ENCODE assay signal across 30 mouse cellular contexts in the genomic region with DNA sequence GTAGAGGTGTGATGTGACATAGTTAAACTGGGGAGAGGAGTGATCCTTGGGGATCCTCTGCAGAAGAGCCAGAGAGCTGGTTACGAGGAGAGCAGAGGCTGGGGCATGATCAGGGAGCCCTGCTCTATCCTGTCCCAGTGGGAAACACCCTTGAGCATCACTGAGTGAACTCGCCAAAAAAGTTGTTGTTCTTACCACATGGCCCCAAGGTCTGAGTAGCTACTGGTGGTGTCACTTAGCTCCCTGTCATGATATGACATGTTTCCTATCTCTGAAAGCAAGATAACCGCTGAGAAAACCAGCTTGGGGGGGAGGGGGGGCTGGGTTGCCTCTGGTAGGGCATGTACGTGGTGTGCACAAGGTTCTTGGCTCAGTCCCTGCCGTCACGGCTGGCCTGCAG.
DNase-seq lines count a peak whose midpoint lies in the region; ATAC-seq and TF ChIP-seq lines count a peak whose summit lies in the region.
"Had no signal": no experiment of that assay in that cellular context is flagged by ENCODE, and none has a peak within 500 bp of the region (broad histone marks: within the 10 kb centered on the region; RNA-seq: fewer than 3 reads in every experiment).

No protein-coding gene starts in this region.

- no peak overlapping the region for H3K27ac ChIP-seq in heart, postnatal 0 days (ENCODE audit: low read depth)
- no peak overlapping the region for H3K27ac ChIP-seq in heart, embryonic 10.5 days
- H3K27ac ChIP-seq: embryonic facial prominence, embryonic 10.5 days; embryonic facial prominence, embryonic 13.5 days; forebrain, embryonic 12.5 days; forebrain, embryonic 15.5 days; heart, adult 2 months; heart, embryonic 15.5 days; hindbrain, embryonic 10.5 days; hindbrain, embryonic 13.5 days; intestine, embryonic 15.5 days had no signal

- no peak for TF ChIP-seq CTCF in heart, postnatal 0 days (IDR thresholded peaks at IDR 0.05; ENCODE audit: low read depth)

- 30% methylated on average over 6 of the region's 6 CpGs for WGBS in heart, postnatal 0 days
- 49% methylated on average over 6 of the region's 6 CpGs for WGBS in heart, embryonic 10.5 days

- no peaks in the 10 kb centered on the region for H3K9me3 ChIP-seq in heart, postnatal 0 days (replicated peaks; ENCODE audit: control insufficient read depth, low read length)
- H3K9me3 ChIP-seq in heart, embryonic 10.5 days: no peaks in the 10 kb centered on the region
- H3K9me3 ChIP-seq: embryonic facial prominence, embryonic 10.5 days; embryonic facial prominence, embryonic 13.5 days; forebrain, embryonic 12.5 days; forebrain, embryonic 15.5 days; G1E; heart, embryonic 15.5 days; hindbrain, embryonic 10.5 days; hindbrain, embryonic 13.5 days; intestine, embryonic 15.5 days had no signal

- no peak overlapping the region for H3K4me2 ChIP-seq in heart, postnatal 0 days (ENCODE audit: low read depth, low read length)
- H3K4me2 ChIP-seq: embryonic facial prominence, embryonic 13.5 days; forebrain, embryonic 12.5 days; forebrain, embryonic 15.5 days; heart, embryonic 11.5 days; heart, embryonic 15.5 days; hindbrain, embryonic 13.5 days; intestine, embryonic 15.5 days had no signal

- peaks cover 65% of the 10 kb centered on the region for H3K36me3 ChIP-seq in heart, postnatal 0 days (replicated peaks; ENCODE audit: control insufficient read depth, insufficient read depth, low read length)
- peaks cover 90% of the 10 kb centered on the region for H3K36me3 ChIP-seq in heart, embryonic 10.5 days
- H3K36me3 ChIP-seq: G1E had no signal

- no peak for TF ChIP-seq EP300 in heart, postnatal 0 days (IDR thresholded peaks at IDR 0.05; ENCODE audit: low read depth)

- DNase-seq in cerebellum, adult 9-10 months: peak; percentile 38
- DNase-seq in cerebellum, adult 11-12 months: no peak
- peak; percentile 8 for DNase-seq in heart, postnatal 0 days (ENCODE audit: low spot score)
- DNase-seq in heart, embryonic 10.5 days (ENCODE audit: low spot score): no peak
- DNase-seq in adrenal gland, adult 8-10 months: no peak
- DNase-seq: adrenal gland, postnatal 14 days; B cell, adult 2 months; cerebellum, adult 11 months; cerebellum, adult 9-11 months; cerebellum, postnatal 36 days; embryo, embryonic 11 days; gastrocnemius, postnatal 25 days; heart, adult 2 months; heart, postnatal 36 days; kidney, adult 11 months had no signal

- H3K4me1 ChIP-seq in heart, postnatal 0 days (ENCODE audit: control insufficient read depth, insufficient read depth): 0 out of 2 replicates have a peak, but pooled peaks cover 4% of the 10 kb centered on the region
- H3K4me1 ChIP-seq in heart, embryonic 10.5 days: peaks cover 3% of the 10 kb centered on the region; the same call in 1 of the 2 replicates
- H3K4me1 ChIP-seq: hindbrain, embryonic 10.5 days; intestine, embryonic 15.5 days had no signal

- no peaks in the 10 kb centered on the region for H3K27me3 ChIP-seq in heart, postnatal 0 days (ENCODE audit: control insufficient read depth, insufficient read depth, low read length)
- no peaks in the 10 kb centered on the region for H3K27me3 ChIP-seq in heart, embryonic 10.5 days (ENCODE audit: insufficient read depth, poor library complexity, severe bottlenecking)
- H3K27me3 ChIP-seq: CH12.LX; embryonic facial prominence, embryonic 13.5 days; forebrain, embryonic 12.5 days; forebrain, embryonic 15.5 days; heart, embryonic 15.5 days; hindbrain, embryonic 13.5 days; intestine, embryonic 15.5 days; Patski had no signal

- peak; percentile 70 for ATAC-seq in heart, postnatal 0 days (ENCODE audit: insufficient read depth, low read depth)
- peak; percentile 62 for ATAC-seq in megakaryocyte progenitor cell, adult 5-6 weeks (replicated peaks; ENCODE audit: poor library complexity)
- ATAC-seq: forebrain, embryonic 15.5 days; hindbrain, embryonic 16.5 days; intestine, embryonic 15.5 days; Patski had no signal

- H3K9ac ChIP-seq in heart, postnatal 0 days (replicated peaks; ENCODE audit: low read depth, low read length): no peak overlapping the region
- H3K9ac ChIP-seq: embryonic facial prominence, embryonic 13.5 days; forebrain, embryonic 12.5 days; forebrain, embryonic 15.5 days; heart, embryonic 15.5 days; hindbrain, embryonic 13.5 days; intestine, embryonic 15.5 days had no signal

- H3K4me3 ChIP-seq in heart, postnatal 0 days (ENCODE audit: low read depth, low read length): no peak overlapping the region
- no peak overlapping the region for H3K4me3 ChIP-seq in heart, embryonic 10.5 days
- H3K4me3 ChIP-seq: embryonic facial prominence, embryonic 10.5 days; embryonic facial prominence, embryonic 13.5 days; erythroblast, embryonic 14.5 days; forebrain, embryonic 12.5 days; forebrain, embryonic 15.5 days; heart, adult 2 months; heart, embryonic 15.5 days; hindbrain, embryonic 10.5 days; hindbrain, embryonic 13.5 days; intestine, embryonic 15.5 days had no signal

Comparison
In these comparisons a context has a peak if more than half of its experiments do, and no peak if none do; other contexts are left out.
1. DNase-seq: peak in cerebellum, adult 9-10 months (single experiment) and heart, postnatal 0 days (single experiment); none in cerebellum, adult 11-12 months (single experiment), heart, embryonic 10.5 days (single experiment) and adrenal gland, adult 8-10 months (single experiment).